Mouse (Mus musculus): ENCODE measurements around the gene Cdc34.

GRCm38 (mm10) chr10:79633006-79633777, 48.8 kb upstream of the Cdc34 start:
- TF ChIP-seq CTCF (IDR thresholded peaks at IDR 0.05): no peak
- no peak for TF ChIP-seq EP300 (IDR thresholded peaks at IDR 0.05)
